16 mouse cellular contexts compared by ENCODE assay signal in genomic region chr17:4429036-4429435, GRCm38 (mm10).
"Had no signal": no experiment of that assay in that cellular context is flagged by ENCODE, and none has a peak within 500 bp of the region (broad histone marks: within the 10 kb centered on the region; RNA-seq: fewer than 3 reads in every experiment).

No protein-coding gene starts in this region.

- H3K4me1 ChIP-seq: limb, embryonic 13.5 days; midbrain, embryonic 10.5 days; midbrain, embryonic 13.5 days; stomach, embryonic 15.5 days had no signal

- ATAC-seq: midbrain, embryonic 13.5 days had no signal

- H3K9ac ChIP-seq: limb, embryonic 13.5 days; liver, embryonic 13.5 days; midbrain, embryonic 13.5 days; stomach, embryonic 15.5 days had no signal

- H3K9me3 ChIP-seq: limb, embryonic 13.5 days; liver, embryonic 13.5 days; midbrain, embryonic 10.5 days; midbrain, embryonic 13.5 days; stomach, embryonic 15.5 days had no signal

- H3K4me2 ChIP-seq: limb, embryonic 13.5 days; liver, embryonic 13.5 days; midbrain, embryonic 13.5 days; stomach, embryonic 15.5 days had no signal

- H3K27me3 ChIP-seq: limb, embryonic 13.5 days; liver, embryonic 13.5 days; midbrain, embryonic 13.5 days; stomach, embryonic 15.5 days had no signal

- DNase-seq: kidney, adult 8-10 months; kidney, postnatal 14 days; kidney, postnatal 4 days; left cerebral cortex, postnatal 4 days; liver, embryonic 13.5 days; lung, adult 2 months; lung, postnatal 14 days; lung, postnatal 4 days; retina, postnatal 1 day; right cerebral cortex, postnatal 25 days; spleen, adult 18-20 months; thymus, postnatal 36 days had no signal

- H3K27ac ChIP-seq: limb, embryonic 13.5 days; liver, embryonic 13.5 days; midbrain, embryonic 10.5 days; midbrain, embryonic 13.5 days; stomach, embryonic 15.5 days had no signal

- H3K36me3 ChIP-seq: limb, embryonic 13.5 days; liver, embryonic 13.5 days; midbrain, embryonic 10.5 days; midbrain, embryonic 13.5 days; stomach, embryonic 15.5 days had no signal

- H3K4me3 ChIP-seq: limb, embryonic 13.5 days; liver, embryonic 13.5 days; midbrain, embryonic 10.5 days; midbrain, embryonic 13.5 days; stomach, embryonic 15.5 days had no signal
